Mouse (Mus musculus): ENCODE results near the gene Ell. TPM values are rescaled to one million over a fixed set of nuclear protein-coding genes. Genes with fewer than 3 reads are reported as not detected.

Ell gene
- 11.7 and 12.5 TPM in 2 replicates for polyA plus RNA-seq (2015; fragmentation: Nextera tagmentation; extraction: Ambion mirVana)

DNA sequence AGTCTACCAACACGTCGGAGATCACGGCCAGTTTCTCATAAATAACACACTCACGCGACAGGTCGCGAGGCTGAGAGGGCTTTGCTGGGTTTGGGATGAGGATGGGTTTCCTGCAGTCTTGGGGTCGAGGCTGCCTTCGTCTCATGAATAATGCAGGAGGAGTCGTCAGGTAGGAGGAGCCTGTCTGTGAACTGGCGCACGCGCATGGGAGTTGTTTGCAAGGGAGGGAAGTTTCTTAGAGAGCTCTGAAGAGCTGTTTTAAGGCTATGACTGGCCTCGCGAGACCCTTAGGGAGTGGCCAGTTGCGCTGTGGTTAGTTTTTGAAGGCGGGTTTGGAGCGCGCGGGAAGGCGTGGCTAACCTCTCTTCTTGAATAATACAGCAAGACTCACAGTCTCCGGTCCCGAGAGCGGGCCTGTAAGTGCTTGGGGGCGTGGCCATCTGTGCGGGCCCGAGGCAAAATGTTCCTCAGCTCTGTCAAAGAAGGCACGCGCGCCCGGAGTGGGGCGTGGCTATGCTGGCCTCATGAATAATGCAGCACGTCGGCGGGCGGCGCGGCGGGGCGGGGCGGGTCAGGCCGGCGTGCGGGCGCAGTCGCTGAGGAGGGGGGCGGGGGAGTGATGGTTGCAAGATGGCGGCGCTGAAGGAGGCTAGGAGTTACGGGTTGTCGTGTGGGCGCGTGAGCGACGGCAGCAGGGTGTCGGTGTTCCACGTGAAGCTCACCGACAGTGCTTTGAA is at the start of gene Ell:
Gene Ell, plus strand, starts transcription at position 381 of the 737 bp plus-strand sequence.

DNA sequence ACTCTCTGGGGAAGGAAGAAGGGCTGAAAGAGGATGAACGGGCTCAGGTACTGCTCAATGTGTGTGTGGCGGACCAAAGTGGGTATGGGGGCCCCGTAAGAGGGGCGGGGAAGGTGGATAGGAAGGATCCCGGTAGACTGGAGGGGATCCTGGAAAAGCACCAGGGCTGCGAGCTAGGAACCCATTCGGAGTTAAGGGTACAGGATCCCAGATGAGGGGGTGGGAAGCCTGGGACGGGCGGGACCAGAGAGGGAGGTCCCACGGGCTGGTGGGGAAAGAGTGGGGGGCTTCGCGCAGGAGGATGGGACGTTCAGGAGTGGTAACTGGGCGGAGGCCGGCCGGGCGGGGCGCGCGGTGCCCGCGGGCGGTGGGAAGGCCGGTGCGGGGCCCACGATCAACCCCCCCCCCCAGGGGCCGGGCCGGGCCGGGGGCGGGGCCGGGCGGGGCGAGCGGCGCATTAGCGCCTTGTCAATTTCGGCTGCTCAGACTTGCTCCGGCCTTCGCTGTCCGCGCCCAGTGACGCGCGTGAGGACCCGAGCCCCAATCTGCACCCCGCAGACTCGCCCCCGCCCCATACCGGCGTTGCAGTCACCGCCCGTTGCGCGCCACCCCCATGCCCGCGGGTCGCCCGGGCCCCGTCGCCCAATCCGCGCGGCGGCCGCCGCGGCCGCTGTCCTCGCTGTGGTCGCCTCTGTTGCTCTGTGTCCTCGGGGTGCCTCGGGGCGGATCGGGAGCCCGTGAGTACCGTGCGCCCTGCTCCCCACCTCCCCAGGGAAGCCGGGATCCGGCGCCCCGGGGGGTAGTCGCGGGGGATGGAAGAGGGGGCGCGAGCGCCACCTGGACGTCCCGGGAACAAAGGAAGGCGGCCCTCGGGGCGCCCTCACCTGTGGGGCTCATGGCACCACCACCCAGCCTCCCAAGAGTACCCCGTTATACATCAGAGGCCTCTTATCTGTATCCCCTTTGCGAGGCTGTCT is 46.3 kb upstream of the Ell start, which contains the start of gene Crlf1:
Gene Crlf1, plus strand, starts transcription at position 495 of the 977 bp plus-strand sequence.

DNA sequence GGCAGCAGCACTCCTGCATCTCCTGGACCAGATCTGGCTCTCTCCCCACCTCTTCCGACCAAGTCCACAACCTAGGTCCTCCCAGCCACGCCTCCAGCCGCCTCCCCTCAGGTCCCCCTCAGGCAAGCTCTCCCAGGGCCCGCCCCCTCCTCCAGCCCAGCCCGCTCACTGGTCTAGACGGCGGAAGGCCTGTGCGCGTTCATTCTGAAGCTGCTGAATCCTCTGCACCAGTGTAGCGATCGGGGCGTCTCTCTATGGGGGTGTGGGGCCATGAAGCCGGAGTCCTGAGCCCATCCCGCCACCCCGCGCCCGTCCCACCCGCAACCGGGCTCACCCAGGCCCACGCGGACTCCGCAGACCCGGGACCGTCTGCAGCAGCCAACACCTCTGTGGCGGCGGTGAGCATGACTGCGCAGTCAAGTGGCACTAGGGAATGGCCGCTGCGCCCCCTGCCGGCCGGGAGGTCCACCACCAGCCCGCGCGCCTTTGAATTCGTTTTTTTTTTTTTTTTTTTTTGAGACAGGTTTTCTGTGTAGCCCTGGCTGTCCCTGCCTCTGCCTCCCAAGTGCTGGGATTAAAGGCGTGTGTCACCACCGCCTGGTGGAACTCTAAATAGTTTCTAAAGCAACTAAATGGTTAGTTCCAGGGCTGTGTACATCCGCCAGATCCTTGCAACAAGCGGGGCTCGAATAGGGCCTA is 32.8 kb upstream of the Ell start, which contains the start of gene Rex1bd:
Gene Rex1bd, minus strand, starts transcription at position 425 of the 699 bp plus-strand sequence.

DNA sequence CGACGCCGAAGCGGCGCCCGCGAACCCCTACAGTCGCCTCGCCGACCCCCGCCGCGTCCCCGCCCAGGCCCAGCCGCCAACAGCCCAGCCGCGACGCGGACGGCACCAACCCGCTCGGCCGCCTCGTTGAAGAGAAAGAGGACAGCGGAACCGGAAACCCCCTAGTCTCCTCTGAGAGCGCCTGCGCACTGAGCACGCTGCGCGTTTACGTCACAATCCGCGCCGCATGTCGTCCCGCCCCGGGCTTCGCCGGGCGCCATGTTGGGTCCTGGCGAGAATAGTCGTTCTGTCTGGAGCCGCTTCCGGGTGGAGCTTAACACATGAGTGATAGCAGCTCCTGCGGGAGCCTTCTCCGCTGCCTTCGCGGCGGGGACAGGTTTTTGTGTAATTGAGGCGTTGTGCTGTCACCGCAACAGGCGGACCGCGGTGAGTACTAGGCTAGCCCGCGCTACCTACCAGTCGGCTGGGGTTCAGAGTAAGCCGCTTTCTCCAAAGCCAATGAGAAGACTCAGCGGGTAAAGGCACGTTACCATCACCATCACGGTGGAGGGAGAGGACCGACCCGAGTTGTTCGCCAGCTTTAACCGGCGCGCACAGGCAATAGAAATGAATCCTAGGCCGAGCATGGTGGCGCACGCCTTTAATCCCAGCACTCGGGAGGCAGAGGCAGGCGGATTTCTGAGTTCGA is 28.9 kb upstream of the Ell start, which contains the start of gene Uba52:
Gene Uba52, minus strand, starts transcription at position 574 of the 688 bp plus-strand sequence.

DNA sequence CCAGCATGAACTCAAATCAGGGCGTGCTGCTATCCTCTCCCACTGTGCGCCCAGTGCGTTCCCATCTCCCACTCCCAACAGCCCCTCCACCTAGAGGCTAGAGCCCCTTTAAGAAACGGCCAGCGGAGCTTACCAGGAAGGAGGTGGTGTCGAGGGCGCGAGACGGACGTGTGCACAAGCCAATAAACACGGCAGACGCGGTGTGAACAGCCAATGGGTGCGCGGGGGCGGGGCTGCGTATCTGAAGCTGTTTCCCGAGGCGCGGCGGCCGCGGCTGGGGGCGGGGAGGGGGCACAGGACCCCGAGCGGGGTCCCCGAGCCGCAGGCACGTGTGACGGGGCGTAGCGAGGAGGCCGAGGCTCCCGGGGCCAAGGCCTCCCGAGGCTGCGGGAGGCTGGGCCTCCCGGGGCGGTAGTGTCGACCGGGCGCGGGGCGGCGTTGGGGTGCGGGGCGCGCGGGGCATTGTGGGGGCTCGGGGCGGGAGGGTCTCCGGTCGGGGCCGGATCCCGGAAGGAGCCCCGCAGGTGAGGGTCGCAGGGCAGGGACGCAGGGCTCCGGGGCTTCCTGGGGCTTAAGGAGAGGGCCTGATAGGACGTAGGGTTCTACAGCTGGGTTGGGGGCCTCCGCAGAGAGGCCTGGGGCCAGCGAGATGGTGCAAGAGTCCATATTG is 11.6 kb upstream of the Ell start, which contains the start of the genes Fkbp8 and Kxd1:
Gene Fkbp8, plus strand, starts transcription at position 213 of the 670 bp plus-strand sequence.
Gene Kxd1, minus strand, starts transcription at position 445 of the 670 bp plus-strand sequence.

DNA sequence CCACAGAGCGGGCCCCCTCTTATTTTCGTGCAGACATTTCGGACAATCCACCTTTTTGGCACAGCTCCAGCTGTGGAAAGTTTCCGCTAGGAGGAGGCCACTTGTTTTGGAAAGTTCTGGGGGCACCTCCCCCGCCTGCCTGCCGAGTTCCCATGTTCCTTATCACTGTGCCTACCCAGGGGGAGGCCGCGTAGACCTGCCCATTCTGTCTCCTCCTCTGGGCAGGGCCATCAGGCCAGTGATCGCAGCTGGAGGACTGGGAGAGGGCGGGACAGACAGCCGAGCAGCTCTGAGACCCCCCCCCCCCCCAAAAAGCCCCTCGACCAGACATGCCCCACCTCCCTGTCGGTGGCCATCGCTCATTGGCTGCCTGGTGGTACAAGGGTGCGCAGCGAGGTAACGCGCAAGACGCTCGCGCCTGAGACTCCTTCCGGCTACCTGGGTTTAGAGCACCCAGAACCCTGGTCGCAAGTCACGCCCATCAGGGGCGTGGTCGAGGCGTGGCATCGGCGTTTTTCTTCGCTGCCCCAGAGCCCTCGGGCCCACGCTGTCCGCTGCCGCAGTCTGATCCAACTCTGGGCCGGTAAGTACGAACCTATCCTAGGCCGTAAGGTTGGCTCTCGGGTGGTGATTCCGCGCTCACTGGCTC is 54.8 kb downstream of the Ell start, which contains the start of gene Isyna1:
Gene Isyna1, plus strand, starts transcription at position 413 of the 649 bp plus-strand sequence.

DNA sequence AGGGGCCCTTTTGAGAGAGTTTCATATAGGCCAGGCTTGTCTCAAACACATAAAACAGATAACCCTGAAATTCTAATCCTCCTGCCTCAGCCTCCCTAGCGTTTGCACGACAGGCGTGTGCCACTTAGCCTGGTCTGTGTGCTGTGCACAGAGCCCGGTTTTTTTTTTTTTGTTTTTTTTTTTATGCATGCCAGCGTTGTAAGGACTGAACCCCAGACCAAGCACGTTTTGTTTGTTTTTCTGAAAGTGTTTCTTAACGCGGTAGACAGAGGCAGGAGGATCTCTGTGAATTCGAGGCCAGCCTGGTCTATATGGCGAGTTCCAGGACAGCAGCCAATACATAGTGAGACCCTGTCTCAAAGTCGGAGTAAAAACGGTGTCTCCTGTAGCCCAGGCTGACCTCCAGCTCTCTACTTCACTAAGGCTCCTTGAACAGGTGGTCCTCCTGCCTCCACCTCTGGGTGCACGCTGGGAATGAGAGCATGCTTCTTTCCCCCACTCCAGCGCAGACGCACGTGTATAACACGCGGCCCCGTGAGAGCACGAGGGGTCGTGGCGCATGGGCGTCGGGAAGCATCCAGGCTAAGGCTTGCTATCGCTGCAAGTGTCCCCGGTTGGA is 69.6 kb downstream of the Ell start, which contains the start of gene Ssbp4:
Gene Ssbp4, minus strand, starts transcription at position 124 of the 619 bp plus-strand sequence.

DNA sequence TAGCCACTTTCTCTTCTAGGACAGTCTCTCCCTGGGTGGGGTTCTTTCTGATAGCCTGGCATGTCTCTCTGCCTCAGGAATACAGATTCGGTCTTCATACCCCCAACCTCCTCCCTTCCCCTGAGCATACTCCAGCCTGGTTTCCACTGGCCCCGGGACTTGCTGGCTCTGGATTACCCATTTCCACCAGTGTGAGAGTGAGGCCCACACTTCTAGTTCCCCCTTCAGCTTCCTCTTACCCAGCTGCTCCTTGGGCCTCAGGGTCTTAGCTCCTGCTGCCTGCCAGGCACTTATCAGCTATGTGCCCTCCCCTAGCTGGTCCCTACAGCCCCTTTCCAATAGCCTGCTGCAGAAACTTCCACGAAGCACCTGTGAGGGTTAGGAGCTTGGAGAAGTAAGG is 76.6 kb downstream of the Ell start, which contains the start of gene Lrrc25:
Gene Lrrc25, plus strand, starts transcription at position 262 of the 400 bp plus-strand sequence.

DNA sequence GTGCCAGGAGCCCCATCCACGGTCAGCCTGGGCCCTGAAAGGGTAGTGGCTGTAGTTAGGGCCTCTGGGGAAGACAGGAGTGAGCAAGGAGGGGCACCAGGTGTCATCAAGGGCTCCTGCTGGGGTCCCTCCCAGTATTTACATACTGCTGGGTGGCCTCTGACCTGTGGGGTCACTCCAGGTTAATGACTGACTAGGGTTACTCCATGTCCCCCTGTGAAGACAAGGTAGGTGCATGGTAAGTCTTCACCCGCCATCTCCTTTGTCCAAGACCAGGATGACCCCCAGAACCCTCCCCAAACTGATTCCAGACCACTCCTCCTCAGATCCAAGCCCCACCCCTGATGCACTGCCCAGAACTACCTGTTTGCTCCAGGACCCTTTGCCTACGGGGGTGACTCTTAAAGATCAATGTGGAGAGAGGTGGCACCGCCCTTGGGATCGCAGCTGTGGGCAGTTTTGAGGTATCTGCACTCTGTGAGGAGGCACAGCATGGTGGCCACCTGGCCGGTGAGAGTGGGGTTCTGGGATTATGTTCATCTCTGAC is 93.2 kb downstream of the Ell start, which contains the start of gene Gdf15:
Gene Gdf15, minus strand, starts transcription at position 111 of the 547 bp plus-strand sequence.

Other genes starting within 250 kb of the Ell start
- gene Ddx49, start 237.0 kb upstream of the Ell start, polyA plus RNA-seq (2015; fragmentation: Nextera tagmentation; extraction: Ambion mirVana), result 27.6 and 29.6 TPM in 2 replicates
- 272 and 328 TPM in 2 replicates for gene Cope, start 236.9 kb upstream of the Ell start, polyA plus RNA-seq (2015; fragmentation: Nextera tagmentation; extraction: Ambion mirVana)
- gene Cers1, start 223.7 kb upstream of the Ell start, polyA plus RNA-seq (2015; fragmentation: Nextera tagmentation; extraction: Ambion mirVana), result 0.99 and 1.0 TPM in 2 replicates
- gene Gdf1, start 209.6 kb upstream of the Ell start, polyA plus RNA-seq (2015; fragmentation: Nextera tagmentation; extraction: Ambion mirVana), result 0.39 and 0.50 TPM in 2 replicates
- gene Upf1, start 186.2 kb upstream of the Ell start, polyA plus RNA-seq (2015; fragmentation: Nextera tagmentation; extraction: Ambion mirVana), result 8.0 and 8.6 TPM in 2 replicates
- gene Comp, start 165.9 kb upstream of the Ell start, polyA plus RNA-seq (2015; fragmentation: Nextera tagmentation; extraction: Ambion mirVana), result 0.15 and 0.18 TPM in 2 replicates
- gene Crtc1, start 99.9 kb upstream of the Ell start, polyA plus RNA-seq (2015; fragmentation: Nextera tagmentation; extraction: Ambion mirVana), result 7.8 and 8.3 TPM in 2 replicates
- gene Klhl26, start 62.5 kb upstream of the Ell start, polyA plus RNA-seq (2015; fragmentation: Nextera tagmentation; extraction: Ambion mirVana), result 17.0 and 18.6 TPM in 2 replicates
- gene Tmem59l, start 52.1 kb upstream of the Ell start, polyA plus RNA-seq (2015; fragmentation: Nextera tagmentation; extraction: Ambion mirVana), result not detected in 2 replicates
- 0.36 and 0.42 TPM in 2 replicates for gene Crlf1, start 46.3 kb upstream of the Ell start, polyA plus RNA-seq (2015; fragmentation: Nextera tagmentation; extraction: Ambion mirVana)
- 113 and 116 TPM in 2 replicates for gene Rex1bd, start 32.7 kb upstream of the Ell start, polyA plus RNA-seq (2015; fragmentation: Nextera tagmentation; extraction: Ambion mirVana)
- gene Uba52, start 28.7 kb upstream of the Ell start, polyA plus RNA-seq (2015; fragmentation: Nextera tagmentation; extraction: Ambion mirVana), result 768 and 841 TPM in 2 replicates
- 200 and 204 TPM in 2 replicates for gene Fkbp8, start 11.7 kb upstream of the Ell start, polyA plus RNA-seq (2015; fragmentation: Nextera tagmentation; extraction: Ambion mirVana)
- 53.9 and 54.6 TPM in 2 replicates for gene Kxd1, start 11.5 kb upstream of the Ell start, polyA plus RNA-seq (2015; fragmentation: Nextera tagmentation; extraction: Ambion mirVana)
- 25.1 and 27.7 TPM in 2 replicates for gene Isyna1, start 54.9 kb downstream of the Ell start, polyA plus RNA-seq (2015; fragmentation: Nextera tagmentation; extraction: Ambion mirVana)
- gene Ssbp4, start 69.4 kb downstream of the Ell start, polyA plus RNA-seq (2015; fragmentation: Nextera tagmentation; extraction: Ambion mirVana), result 71.0 and 78.8 TPM in 2 replicates
- 4.4 and 6.6 TPM in 2 replicates for gene Lrrc25, start 76.7 kb downstream of the Ell start, polyA plus RNA-seq (2015; fragmentation: Nextera tagmentation; extraction: Ambion mirVana)
- 0.79 and 2.8 TPM in 2 replicates for gene Gdf15, start 93.0 kb downstream of the Ell start, polyA plus RNA-seq (2015; fragmentation: Nextera tagmentation; extraction: Ambion mirVana)
- 19.2 and 24.1 TPM in 2 replicates for gene Pgpep1, start 120.9 kb downstream of the Ell start, polyA plus RNA-seq (2015; fragmentation: Nextera tagmentation; extraction: Ambion mirVana)
- gene Lsm4, start 133.8 kb downstream of the Ell start, polyA plus RNA-seq (2015; fragmentation: Nextera tagmentation; extraction: Ambion mirVana), result 119 and 132 TPM in 2 replicates
- 41.5 and 52.0 TPM in 2 replicates for gene Jund, start 159.5 kb downstream of the Ell start, polyA plus RNA-seq (2015; fragmentation: Nextera tagmentation; extraction: Ambion mirVana)
- 0.04 TPM in 1 of 2 replicates, not detected in the other for gene Iqcn, start 164.0 kb downstream of the Ell start, polyA plus RNA-seq (2015; fragmentation: Nextera tagmentation; extraction: Ambion mirVana)
- 0.19 and 0.20 TPM in 2 replicates for gene Gm3336, start 179.1 kb downstream of the Ell start, polyA plus RNA-seq (2015; fragmentation: Nextera tagmentation; extraction: Ambion mirVana)
- gene Pde4c, start 184.3 kb downstream of the Ell start, polyA plus RNA-seq (2015; fragmentation: Nextera tagmentation; extraction: Ambion mirVana), result 0.05 and 0.10 TPM in 2 replicates
- gene Rab3a, start 215.2 kb downstream of the Ell start, polyA plus RNA-seq (2015; fragmentation: Nextera tagmentation; extraction: Ambion mirVana), result 9.9 and 10.0 TPM in 2 replicates
- gene Mpv17l2, start 221.5 kb downstream of the Ell start, polyA plus RNA-seq (2015; fragmentation: Nextera tagmentation; extraction: Ambion mirVana), result 49.0 and 49.6 TPM in 2 replicates
- 27.2 and 27.8 TPM in 2 replicates for gene Pik3r2, start 237.3 kb downstream of the Ell start, polyA plus RNA-seq (2015; fragmentation: Nextera tagmentation; extraction: Ambion mirVana)